Mouse (Mus musculus) intestine, embryonic 15.5 days (tissue): ENCODE measurements at regions not wholly inside any gene's neighbourhood (a gene's known extent, or its start where the extent isn't known, plus 50 kb on each side); places are given as distances from the start of the nearest gene placed in this dataset.

ENCODE experiments used
- ATAC-seq: fragments of 200-750 bp; cut with Nextera tagmentation; 2 replicates; pipeline ENCODE4 v1.8.0; 2017; ENCODE audit warnings: moderate TSS enrichment, moderate library complexity
- H3K27ac ChIP-seq: fragments of 300-500 bp; sonication (generic); 2 replicates; pipeline ENCODE4 v1.5.1; 2015; ENCODE audit warnings: mild to moderate bottlenecking, inconsistent platforms
- H3K27me3 ChIP-seq: fragments of 300-500 bp; sonication (generic); replicated peaks from 2 replicates; pipeline ENCODE4 v1.6.1; 2015; ENCODE audit warnings: inconsistent platforms
- H3K36me3 ChIP-seq: fragments of 300-500 bp; sonication (generic); 2 replicates; pipeline ENCODE4 v1.6.1; 2015; ENCODE audit warnings: inconsistent platforms
- H3K4me1 ChIP-seq: fragments of 300-500 bp; sonication (generic); replicated peaks from 2 replicates; pipeline ENCODE4 v1.6.1; 2015; ENCODE audit warnings: inconsistent platforms
- H3K4me2 ChIP-seq: fragments of 300-500 bp; sonication (generic); replicated peaks from 2 replicates; pipeline ENCODE4 v1.6.1; 2015; ENCODE audit warnings: mild to moderate bottlenecking, inconsistent platforms
- H3K4me3 ChIP-seq: fragments of 300-500 bp; sonication (generic); replicated peaks from 2 replicates; pipeline ENCODE4 v1.5.1; 2015; ENCODE audit warnings: inconsistent platforms
- H3K9ac ChIP-seq: fragments of 300-500 bp; sonication (generic); 2 replicates; pipeline ENCODE4 v1.6.1; 2015; ENCODE audit warnings: inconsistent platforms
- H3K9me3 ChIP-seq: fragments of 300-500 bp; sonication (generic); 2 replicates; pipeline ENCODE4 v1.6.1; 2016; ENCODE audit warnings: inconsistent platforms
- WGBS: fragments of 180-500 bp; shearing (Covaris S2); methylation state at CpG from one replicate; pipeline ENCODE4 v1.1.7; 2015; 5-methylcytosine and 5-hydroxymethylcytosine counted together

DNA sequence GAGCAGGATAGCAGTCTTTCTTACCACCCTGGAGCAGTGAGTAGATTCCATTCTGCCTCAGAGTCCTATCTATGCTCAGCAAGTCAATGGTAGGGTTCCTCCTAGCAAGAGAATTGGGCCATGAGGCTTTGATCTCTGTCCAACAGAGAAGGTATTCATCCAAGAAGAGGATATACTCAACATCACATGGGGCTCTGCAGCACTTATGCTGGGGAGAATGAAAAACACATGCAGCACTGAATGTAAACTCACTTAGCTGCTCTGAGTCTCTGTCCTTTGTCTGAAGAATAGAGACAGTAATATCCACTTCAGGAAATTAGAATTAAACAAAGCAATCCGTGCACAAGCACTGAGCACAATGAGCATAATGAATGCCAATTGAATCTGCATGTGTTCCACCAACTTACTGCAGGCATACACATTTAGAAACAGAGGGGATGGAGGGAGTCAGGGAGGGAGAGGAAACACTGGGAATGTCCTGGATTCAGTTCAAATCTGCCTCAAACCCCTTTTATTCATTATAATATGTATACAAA is 714.6 kb downstream of the Gm9195 start:
- no peak for ATAC-seq
- Histone ChIP-seq H3K36me3 (no peaks in the 10 kb centered on the region), H3K27me3 (no peaks in the 10 kb centered on the region), H3K4me1 (no peaks in the 10 kb centered on the region), H3K4me3 (no peak overlapping the region), H3K4me2 (no peak overlapping the region), H3K27ac (no peak overlapping the region), H3K9ac (no peak overlapping the region), H3K9me3 (no peaks in the 10 kb centered on the region)
- 43% methylated on average over 1 of the region's 1 CpGs for WGBS

DNA sequence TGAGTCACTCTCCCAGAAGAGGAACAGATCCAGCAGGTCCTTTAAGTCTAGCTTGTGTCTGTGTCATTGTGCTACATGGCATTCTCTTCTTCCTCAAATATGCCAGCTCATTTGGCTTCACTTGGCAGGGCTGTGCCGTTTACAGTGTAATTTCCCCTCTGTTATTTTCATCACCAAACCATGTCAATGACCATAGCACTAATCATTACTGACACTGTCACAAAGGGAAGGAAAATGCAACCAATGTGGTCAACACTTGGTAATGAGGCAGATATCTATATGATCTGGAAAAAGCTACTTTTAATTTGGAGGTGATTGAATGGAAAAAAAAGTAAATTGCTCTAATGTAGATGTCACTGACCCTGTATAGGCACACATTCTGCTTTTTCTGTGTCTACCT is 724.8 kb downstream of the Gm9195 start:
- H3K27me3 ChIP-seq, result no peaks in the 10 kb centered on the region
- H3K9me3 ChIP-seq, result no peaks in the 10 kb centered on the region
- no peaks in the 10 kb centered on the region for H3K36me3 ChIP-seq
- 82% methylated on average over 1 of the region's 1 CpGs for WGBS
- H3K9ac ChIP-seq, result no peak overlapping the region
- H3K4me1 ChIP-seq, result no peaks in the 10 kb centered on the region
- no peak overlapping the region for H3K4me2 ChIP-seq
- H3K27ac ChIP-seq, result no peak overlapping the region
- no peak for ATAC-seq
- H3K4me3 ChIP-seq, result no peak overlapping the region

DNA sequence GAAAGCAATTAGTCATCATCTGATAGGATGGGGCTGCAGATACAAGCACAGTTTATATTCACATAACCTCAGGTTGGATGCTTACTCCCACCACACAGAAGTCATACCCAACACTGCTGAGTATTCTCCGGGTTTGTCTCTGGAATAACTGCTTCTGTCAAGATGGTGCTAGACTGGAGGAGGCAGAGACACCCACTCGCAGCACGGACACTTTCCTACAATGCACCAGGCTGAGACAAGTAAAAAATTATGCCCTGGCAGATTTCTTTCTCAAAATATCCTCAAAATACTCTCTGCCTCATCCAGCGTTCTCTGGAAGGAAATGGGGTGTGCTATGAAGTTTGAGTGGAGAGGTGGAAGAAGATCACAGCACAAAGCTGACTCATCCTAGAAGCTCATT is 763.1 kb downstream of the Gm9195 start:
- H3K27me3 ChIP-seq, result no peaks in the 10 kb centered on the region
- 91% methylated on average over 4 of the region's 4 CpGs for WGBS
- no peak overlapping the region for H3K4me2 ChIP-seq
- H3K36me3 ChIP-seq, result no peaks in the 10 kb centered on the region
- H3K9ac ChIP-seq, result no peak overlapping the region
- no peak overlapping the region for H3K27ac ChIP-seq
- H3K9me3 ChIP-seq, result no peaks in the 10 kb centered on the region
- H3K4me1 ChIP-seq, result no peaks in the 10 kb centered on the region
- H3K4me3 ChIP-seq, result no peak overlapping the region
- no peak for ATAC-seq

DNA sequence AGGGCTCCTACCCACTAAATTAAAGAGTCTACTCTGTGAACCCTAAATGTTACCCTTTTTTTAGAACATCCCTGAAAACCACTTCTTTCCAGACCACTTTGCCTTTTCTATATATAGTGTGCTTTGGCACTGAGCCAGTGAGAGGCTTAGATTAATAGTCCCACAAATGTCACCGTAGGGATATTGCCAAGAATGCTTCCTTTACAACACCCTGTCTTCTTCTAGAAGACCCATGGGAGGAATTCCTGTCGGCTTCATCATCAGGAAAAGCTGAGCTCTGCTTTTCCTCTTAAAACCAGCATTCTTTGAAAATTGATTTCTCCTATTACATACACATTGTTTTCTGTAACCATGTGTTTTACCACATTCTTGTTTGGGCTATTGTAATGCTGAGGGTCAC is 768.1 kb downstream of the Gm9195 start:
- Histone ChIP-seq H3K27ac (no peak overlapping the region), H3K9ac (no peak overlapping the region), H3K9me3 (no peaks in the 10 kb centered on the region), H3K4me3 (no peak overlapping the region), H3K4me2 (no peak overlapping the region), H3K4me1 (no peaks in the 10 kb centered on the region), H3K27me3 (no peaks in the 10 kb centered on the region), H3K36me3 (no peaks in the 10 kb centered on the region)
- no peak for ATAC-seq
- 25% methylated on average over 2 of the region's 2 CpGs for WGBS

DNA sequence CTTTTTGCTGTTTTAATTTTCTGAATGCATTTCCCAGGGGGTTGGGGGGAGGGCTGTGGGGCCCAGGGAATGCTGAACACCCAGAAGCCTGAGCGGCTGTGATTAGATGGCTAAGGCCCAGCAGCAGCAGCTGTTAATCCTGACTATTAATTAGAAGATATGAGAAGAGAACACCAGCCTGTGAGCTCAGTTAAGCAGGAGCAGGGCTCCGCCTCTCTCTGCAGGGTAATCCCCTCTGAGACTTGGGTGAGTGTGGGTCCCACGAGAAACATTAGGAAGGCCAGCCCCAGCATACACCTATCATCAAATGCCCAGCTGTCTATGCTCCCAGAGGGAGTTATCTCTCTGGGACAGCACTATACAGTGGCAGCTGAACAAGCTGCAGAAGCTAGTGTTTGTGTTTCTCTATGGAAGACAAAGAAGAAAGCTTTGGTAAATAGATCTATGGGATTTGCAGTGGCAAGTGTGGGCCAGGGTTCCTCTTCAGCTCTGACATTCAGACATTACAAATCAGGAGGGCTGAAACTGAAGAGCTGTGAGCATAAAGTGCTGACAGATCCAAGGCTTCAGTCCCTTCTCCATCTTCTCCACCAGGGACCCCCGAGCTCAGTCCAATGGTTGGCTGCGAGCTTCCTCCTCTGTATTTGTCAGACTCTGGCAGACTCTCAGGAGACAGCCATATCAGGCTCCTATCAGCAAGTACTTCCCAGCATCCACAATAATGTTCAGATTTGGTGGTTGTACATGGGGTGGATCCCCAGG is 781.9 kb downstream of the Gm9195 start:
- no peak for ATAC-seq

DNA sequence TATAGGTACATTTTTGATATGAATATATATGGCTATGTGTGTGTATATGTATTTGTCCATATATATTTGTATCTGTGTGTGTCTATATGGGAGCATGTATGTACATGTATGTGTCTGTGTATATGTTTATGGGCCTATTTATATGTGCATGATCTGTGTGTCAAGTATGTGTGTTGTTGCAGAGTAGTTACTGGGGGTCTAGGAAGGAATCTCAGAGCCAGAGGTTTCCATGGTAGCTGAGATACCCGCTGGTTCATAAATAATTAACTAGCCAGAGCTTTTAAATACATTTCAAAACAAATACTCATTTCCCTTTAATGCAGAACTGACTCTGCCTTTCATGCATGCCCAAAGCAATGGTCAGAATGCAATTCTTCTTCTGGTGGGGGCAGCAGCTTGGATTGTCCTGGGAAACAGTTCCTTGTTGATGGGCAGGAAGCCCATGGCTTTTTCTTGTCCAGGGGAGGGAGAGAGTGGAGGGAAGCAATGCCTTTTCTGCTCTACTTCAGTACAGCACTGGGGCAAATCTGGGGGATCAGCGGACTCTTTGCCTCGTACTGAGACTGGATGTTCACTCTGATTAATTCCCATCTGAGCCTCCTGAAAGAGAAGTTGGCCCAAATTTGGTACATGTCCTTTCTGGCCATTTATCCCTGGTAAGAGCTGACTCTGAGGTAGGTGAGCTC is 798.7 kb downstream of the Gm9195 start:
- H3K4me3 ChIP-seq, result no peak overlapping the region
- H3K4me2 ChIP-seq, result no peak overlapping the region
- 47% methylated on average over 3 of the region's 3 CpGs for WGBS
- no peaks in the 10 kb centered on the region for H3K4me1 ChIP-seq
- H3K36me3 ChIP-seq, result no peaks in the 10 kb centered on the region
- no peaks in the 10 kb centered on the region for H3K27me3 ChIP-seq
- H3K9ac ChIP-seq, result no peak overlapping the region
- H3K9me3 ChIP-seq, result no peaks in the 10 kb centered on the region
- H3K27ac ChIP-seq, result no peak overlapping the region
- ATAC-seq, result no peak

More for the DNA sequence above, 781.9 kb downstream of the Gm9195 start:
- H3K4me1 ChIP-seq, result no peaks in the 10 kb centered on the region
- H3K27me3 ChIP-seq, result no peaks in the 10 kb centered on the region
- 53% methylated on average over 5 of the region's 5 CpGs for WGBS
- H3K36me3 ChIP-seq, result no peaks in the 10 kb centered on the region
- H3K27ac ChIP-seq, result no peak overlapping the region
- no peak overlapping the region for H3K4me2 ChIP-seq
- H3K4me3 ChIP-seq, result no peak overlapping the region
- no peaks in the 10 kb centered on the region for H3K9me3 ChIP-seq
- no peak overlapping the region for H3K9ac ChIP-seq

DNA sequence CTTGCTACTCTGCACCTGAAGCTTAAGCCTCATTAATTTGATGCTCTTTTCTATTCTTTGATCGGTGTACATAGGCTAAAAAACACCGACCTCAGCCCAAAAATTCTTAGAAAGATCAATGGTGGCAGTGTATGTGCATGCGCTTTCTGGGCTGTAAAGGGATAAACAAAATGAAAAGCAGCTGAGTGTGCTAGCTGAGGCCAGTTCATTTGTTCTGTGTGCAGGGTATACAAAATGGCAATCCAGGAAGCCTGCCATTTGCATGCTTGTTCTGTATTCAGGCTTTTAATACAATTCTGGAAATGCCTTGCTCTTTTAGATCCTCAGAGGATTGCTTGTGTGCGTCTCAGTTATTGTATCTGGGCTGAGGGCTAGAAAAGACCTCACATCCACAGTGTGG is 817.1 kb downstream of the Gm9195 start:
- Histone ChIP-seq H3K36me3 (no peaks in the 10 kb centered on the region), H3K27ac (no peak overlapping the region), H3K4me1 (no peaks in the 10 kb centered on the region), H3K4me2 (no peak overlapping the region), H3K4me3 (no peak overlapping the region), H3K9ac (no peak overlapping the region), H3K27me3 (no peaks in the 10 kb centered on the region), H3K9me3 (no peaks in the 10 kb centered on the region)
- no peak for ATAC-seq
- 88% methylated on average over 4 of the region's 4 CpGs for WGBS

DNA sequence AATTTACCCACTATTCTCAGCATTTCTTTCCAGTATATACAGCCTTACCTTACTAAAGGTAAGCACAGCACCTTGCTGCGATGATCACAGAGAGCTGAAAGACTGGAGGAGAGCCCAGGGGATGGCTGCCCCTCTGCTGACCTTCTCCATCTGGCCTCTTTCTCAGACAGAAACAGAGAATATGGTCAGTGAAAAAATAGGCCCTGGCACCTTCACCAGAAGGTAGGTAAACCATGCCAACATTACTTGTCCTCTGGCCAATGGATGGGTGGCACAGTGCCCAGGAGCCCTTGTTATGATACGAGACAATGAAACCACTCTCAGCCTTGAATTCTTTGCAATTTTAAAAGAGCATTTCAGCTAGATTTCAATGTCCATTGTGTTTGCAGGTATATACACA is 817.8 kb downstream of the Gm9195 start:
- no peak overlapping the region for H3K4me3 ChIP-seq
- WGBS, result 82% methylated on average over 2 of the region's 2 CpGs
- H3K27me3 ChIP-seq, result no peaks in the 10 kb centered on the region
- H3K4me1 ChIP-seq, result no peaks in the 10 kb centered on the region
- no peak overlapping the region for H3K27ac ChIP-seq
- no peaks in the 10 kb centered on the region for H3K9me3 ChIP-seq
- H3K36me3 ChIP-seq, result no peaks in the 10 kb centered on the region
- no peak for ATAC-seq
- no peak overlapping the region for H3K9ac ChIP-seq
- H3K4me2 ChIP-seq, result no peak overlapping the region

DNA sequence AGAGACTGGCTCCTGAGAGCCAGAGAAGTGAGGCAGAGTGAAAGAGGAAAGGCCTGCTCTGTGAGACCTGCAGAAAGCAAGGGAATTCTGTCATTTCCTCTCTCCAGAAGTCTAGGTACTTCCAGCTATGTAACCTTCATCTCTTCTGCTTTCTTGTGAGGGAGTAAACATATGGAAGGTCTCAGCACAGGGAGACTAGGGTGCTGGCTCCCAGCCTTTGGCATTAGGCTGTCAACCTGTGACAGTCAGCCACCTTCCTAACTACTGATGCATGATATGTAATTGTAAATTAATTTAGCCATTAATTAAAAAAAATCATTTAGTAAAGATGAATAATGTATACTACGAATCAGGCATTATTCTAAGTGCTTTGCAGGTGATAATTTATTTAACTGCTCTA is 819.2 kb downstream of the Gm9195 start:
- no peak for ATAC-seq
- H3K9ac ChIP-seq, result no peak overlapping the region
- no peaks in the 10 kb centered on the region for H3K4me1 ChIP-seq
- WGBS, result 65% methylated on average over 1 of the region's 1 CpGs
- no peak overlapping the region for H3K4me2 ChIP-seq
- no peak overlapping the region for H3K27ac ChIP-seq
- H3K4me3 ChIP-seq, result no peak overlapping the region
- H3K36me3 ChIP-seq, result no peaks in the 10 kb centered on the region
- no peaks in the 10 kb centered on the region for H3K27me3 ChIP-seq
- H3K9me3 ChIP-seq, result no peaks in the 10 kb centered on the region

DNA sequence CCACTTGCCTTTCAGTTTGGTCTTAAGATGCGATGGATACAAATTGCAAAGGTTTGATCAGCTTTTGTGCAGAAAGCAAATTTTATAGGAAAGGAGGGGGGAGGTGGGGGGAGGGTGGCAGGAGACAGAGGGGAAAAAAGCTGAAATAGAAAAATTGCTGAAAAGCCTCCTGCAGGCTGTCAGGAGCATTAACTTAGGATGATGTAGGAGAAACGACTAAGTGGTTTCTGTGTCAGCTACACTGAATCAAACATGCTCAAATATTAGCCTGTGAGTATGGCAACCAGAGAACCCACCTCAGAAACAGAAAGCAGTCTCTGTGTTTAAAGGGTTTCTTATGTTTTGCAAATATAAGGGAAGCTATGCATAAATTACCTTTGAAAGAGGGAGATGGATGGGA is 819.6 kb downstream of the Gm9195 start:
- 62% methylated on average over 2 of the region's 2 CpGs for WGBS
- Histone ChIP-seq H3K27me3 (no peaks in the 10 kb centered on the region), H3K9ac (no peak overlapping the region)

DNA sequence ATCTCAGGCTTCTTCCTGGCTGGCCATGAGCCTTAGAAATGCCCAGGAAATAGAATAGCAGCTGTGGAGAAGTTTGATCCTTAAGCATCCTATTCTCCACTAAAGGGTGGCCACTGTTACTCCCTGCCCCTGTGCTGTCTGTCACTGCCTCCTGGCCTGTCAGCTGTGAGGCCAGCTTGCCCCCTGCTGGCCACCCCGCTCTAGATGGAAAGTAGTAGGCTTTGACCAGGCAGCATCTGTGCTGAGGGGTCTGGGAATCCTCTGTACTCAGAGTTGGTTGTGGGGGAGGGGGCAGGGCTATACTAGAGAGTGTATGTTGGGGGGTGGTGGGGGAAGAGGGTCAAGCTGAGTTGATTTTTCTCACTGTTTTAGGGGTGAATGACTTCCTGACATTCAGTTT is 821.2 kb downstream of the Gm9195 start:
- no peaks in the 10 kb centered on the region for H3K9me3 ChIP-seq
- no peaks in the 10 kb centered on the region for H3K4me1 ChIP-seq
- H3K36me3 ChIP-seq, result no peaks in the 10 kb centered on the region
- H3K27me3 ChIP-seq, result no peaks in the 10 kb centered on the region
- H3K4me3 ChIP-seq, result no peak overlapping the region
- H3K27ac ChIP-seq, result no peak overlapping the region
- 8% methylated on average over 1 of the region's 1 CpGs for WGBS
- H3K4me2 ChIP-seq, result no peak overlapping the region
- no peak overlapping the region for H3K9ac ChIP-seq
- ATAC-seq, result 0 out of 2 replicates have a peak, but pooled peaks have one; percentile 55

More for the DNA sequence above, 819.6 kb downstream of the Gm9195 start:
- Histone ChIP-seq H3K4me3 (no peak overlapping the region), H3K9me3 (no peaks in the 10 kb centered on the region), H3K27ac (no peak overlapping the region), H3K4me1 (no peaks in the 10 kb centered on the region), H3K36me3 (no peaks in the 10 kb centered on the region), H3K4me2 (no peak overlapping the region)
- ATAC-seq, result no peak

DNA sequence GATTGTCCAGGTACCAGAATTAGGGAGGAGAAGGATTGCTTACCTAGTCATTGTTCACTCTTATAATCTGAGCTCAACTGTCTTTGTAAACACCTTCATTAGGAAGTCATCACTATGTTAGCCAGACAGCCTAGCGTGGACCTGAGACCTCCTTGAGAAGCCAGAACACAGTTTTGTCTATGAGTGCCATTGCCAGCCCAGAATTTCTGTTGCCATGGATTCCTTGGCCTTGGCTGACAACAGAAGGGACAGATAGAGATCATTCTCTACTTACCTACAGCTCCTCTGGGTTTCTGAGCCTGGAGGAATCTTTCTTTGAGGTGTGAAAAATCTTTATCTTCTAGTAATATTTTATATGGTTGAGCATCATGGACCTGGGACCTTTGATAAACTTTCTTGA is 825.0 kb downstream of the Gm9195 start:
- ATAC-seq, result no peak
- WGBS, result 82% methylated on average over 1 of the region's 1 CpGs
- H3K27me3 ChIP-seq, result no peaks in the 10 kb centered on the region

DNA sequence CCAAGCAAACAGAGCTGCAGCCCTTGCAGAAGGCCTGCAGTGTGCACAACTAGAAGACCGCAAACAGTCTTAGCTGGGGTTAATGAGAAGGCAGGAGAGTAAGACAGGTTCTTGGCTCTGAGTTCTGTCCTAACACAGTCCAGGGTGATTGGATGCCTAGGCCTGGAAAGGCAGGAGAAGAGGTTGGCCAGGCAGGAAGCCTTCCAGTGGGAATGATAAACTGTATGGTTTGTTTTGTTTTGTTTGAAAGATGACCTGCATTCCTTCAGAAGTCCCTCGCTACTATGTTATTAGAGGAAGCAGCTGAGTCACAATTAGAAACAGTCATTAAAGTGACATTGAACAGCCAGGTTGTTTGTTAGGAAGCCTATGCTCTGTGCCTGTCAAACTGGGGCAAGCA is 831.5 kb downstream of the Gm9195 start:
- H3K9ac ChIP-seq, result no peak overlapping the region
- H3K4me3 ChIP-seq, result no peak overlapping the region
- no peak for ATAC-seq
- H3K4me1 ChIP-seq, result no peaks in the 10 kb centered on the region
- no peaks in the 10 kb centered on the region for H3K9me3 ChIP-seq
- H3K36me3 ChIP-seq, result no peaks in the 10 kb centered on the region
- WGBS, result 26% methylated on average over 2 of the region's 2 CpGs
- H3K4me2 ChIP-seq, result no peak overlapping the region
- H3K27me3 ChIP-seq, result no peaks in the 10 kb centered on the region
- no peak overlapping the region for H3K27ac ChIP-seq

More for the DNA sequence above, 825.0 kb downstream of the Gm9195 start:
- no peak overlapping the region for H3K4me2 ChIP-seq
- no peaks in the 10 kb centered on the region for H3K36me3 ChIP-seq
- no peak overlapping the region for H3K4me3 ChIP-seq
- no peak overlapping the region for H3K27ac ChIP-seq
- H3K4me1 ChIP-seq, result no peaks in the 10 kb centered on the region
- H3K9ac ChIP-seq, result no peak overlapping the region
- no peaks in the 10 kb centered on the region for H3K9me3 ChIP-seq
